ENCODE assay signal across 8 mouse cellular contexts in the genomic region with DNA sequence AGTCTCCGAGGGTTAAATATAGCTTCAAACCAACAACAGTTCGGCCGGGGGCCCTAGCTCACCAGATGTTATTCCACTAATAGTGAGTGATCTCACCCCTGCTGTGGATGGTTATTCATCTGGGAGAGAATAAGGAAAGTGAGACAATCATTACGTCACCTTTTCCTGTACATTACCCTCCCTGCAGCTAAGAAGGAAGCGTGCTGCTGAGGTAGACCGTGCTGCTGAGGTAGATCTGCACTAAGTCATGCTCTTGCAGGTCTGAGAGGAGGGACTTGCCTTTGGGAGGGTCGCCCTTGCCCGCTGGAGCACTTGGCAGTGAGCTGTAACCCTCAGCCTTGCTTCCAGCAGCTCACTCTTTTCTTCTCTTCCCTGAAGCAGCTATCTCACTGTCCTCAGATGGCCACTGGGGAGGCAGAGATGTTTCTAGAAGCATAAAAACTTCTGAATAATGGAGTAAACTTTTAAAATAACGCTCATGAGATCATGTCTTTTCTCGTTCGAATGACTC.
DNase-seq lines count a peak whose midpoint lies in the region; ATAC-seq lines count a peak whose summit lies in the region.

No protein-coding gene starts in this region.

- peaks cover 3% of the 10 kb centered on the region; the same call in 1 of the 2 replicates for H3K4me1 ChIP-seq in limb, embryonic 11.5 days (ENCODE audit: control insufficient read depth, insufficient read depth, low read length)
- H3K4me1 ChIP-seq in limb, embryonic 10.5 days = peaks cover 6% of the 10 kb centered on the region
- peaks cover 7% of the 10 kb centered on the region for H3K4me1 ChIP-seq in embryonic facial prominence, embryonic 10.5 days
- peaks cover 5% of the 10 kb centered on the region; the same call in 1 of the 2 replicates for H3K4me1 ChIP-seq in heart, embryonic 11.5 days (ENCODE audit: control insufficient read depth, insufficient read depth, low read length)

- H3K27ac ChIP-seq in limb, embryonic 11.5 days (replicated peaks; ENCODE audit: low read depth, low read length) = 0 out of 2 replicates have a peak overlapping the region, but pooled peaks have one; percentile 30
- H3K27ac ChIP-seq in limb, embryonic 10.5 days = no peak overlapping the region
- no peak overlapping the region for H3K27ac ChIP-seq in embryonic facial prominence, embryonic 10.5 days (replicated peaks)
- H3K27ac ChIP-seq in heart, embryonic 11.5 days (ENCODE audit: low read depth, low read length) = peak overlapping the region; percentile 85

- no peak overlapping the region for H3K4me3 ChIP-seq in limb, embryonic 11.5 days (ENCODE audit: low read depth, low read length)
- H3K4me3 ChIP-seq in limb, embryonic 10.5 days = no peak overlapping the region
- no peak overlapping the region for H3K4me3 ChIP-seq in embryonic facial prominence, embryonic 10.5 days
- H3K4me3 ChIP-seq in heart, embryonic 11.5 days (ENCODE audit: low read depth, low read length) = no peak overlapping the region

- H3K27me3 ChIP-seq in limb, embryonic 11.5 days (ENCODE audit: control insufficient read depth, insufficient read depth, low read length) = no peaks in the 10 kb centered on the region
- H3K27me3 ChIP-seq in limb, embryonic 10.5 days (ENCODE audit: low read depth, poor library complexity, severe bottlenecking) = no peaks in the 10 kb centered on the region
- no peaks in the 10 kb centered on the region for H3K27me3 ChIP-seq in embryonic facial prominence, embryonic 10.5 days (replicated peaks; ENCODE audit: low read depth, poor library complexity, severe bottlenecking)
- H3K27me3 ChIP-seq in heart, embryonic 11.5 days (ENCODE audit: control insufficient read depth, insufficient read depth, low read length) = no peaks in the 10 kb centered on the region

- no peak overlapping the region for H3K4me2 ChIP-seq in limb, embryonic 11.5 days (ENCODE audit: low read depth, severe bottlenecking)
- peak overlapping the region; percentile 24 for H3K4me2 ChIP-seq in heart, embryonic 11.5 days

- 55% methylated on average over 11 of the region's 11 CpGs for WGBS in limb, embryonic 11.5 days
- 73% methylated on average over 11 of the region's 11 CpGs for WGBS in limb, embryonic 10.5 days
- WGBS in embryonic facial prominence, embryonic 10.5 days = 70% methylated on average over 11 of the region's 11 CpGs
- 35% methylated on average over 11 of the region's 11 CpGs for WGBS in heart, embryonic 11.5 days (ENCODE audit: insufficient replicate concordance)

- intact Hi-C loops in left cerebral cortex, postnatal 14 days (cut with DNase I) = no loop called here

- no peaks in the 10 kb centered on the region for H3K9me3 ChIP-seq in limb, embryonic 11.5 days (ENCODE audit: control insufficient read depth, low read length)
- no peaks in the 10 kb centered on the region for H3K9me3 ChIP-seq in limb, embryonic 10.5 days (replicated peaks)
- no peaks in the 10 kb centered on the region for H3K9me3 ChIP-seq in embryonic facial prominence, embryonic 10.5 days
- no peaks in the 10 kb centered on the region for H3K9me3 ChIP-seq in heart, embryonic 11.5 days (replicated peaks; ENCODE audit: control insufficient read depth, low read length)

- H3K36me3 ChIP-seq in limb, embryonic 11.5 days (ENCODE audit: control insufficient read depth, insufficient read depth, low read length) = no peaks in the 10 kb centered on the region
- H3K36me3 ChIP-seq in limb, embryonic 10.5 days = no peaks in the 10 kb centered on the region
- no peaks in the 10 kb centered on the region for H3K36me3 ChIP-seq in embryonic facial prominence, embryonic 10.5 days (replicated peaks)
- H3K36me3 ChIP-seq in heart, embryonic 11.5 days (ENCODE audit: control insufficient read depth, insufficient read depth, low read length) = no peaks in the 10 kb centered on the region

- no peak overlapping the region for H3K9ac ChIP-seq in limb, embryonic 11.5 days (ENCODE audit: low read length)
- peak overlapping the region; percentile 53; the same call in 1 of the 2 replicates for H3K9ac ChIP-seq in heart, embryonic 11.5 days (ENCODE audit: low read depth, low read length)

- ATAC-seq in limb, embryonic 11.5 days (ENCODE audit: insufficient number of reproducible peaks, low FRiP score, low TSS enrichment, low read depth) = 0 out of 2 replicates have a peak, but pooled peaks have one; percentile 51
- peak; percentile 76 for ATAC-seq in heart, embryonic 11.5 days (replicated peaks; ENCODE audit: insufficient number of reproducible peaks, low FRiP score, low TSS enrichment)

- DNase-seq in limb, embryonic 11.5 days (ENCODE audit: low spot score) = peak; percentile 23
- DNase-seq in limb, embryonic 10.5 days (ENCODE audit: low spot score) = no peak
- peak; percentile 32 for DNase-seq in embryonic facial prominence, embryonic 10.5 days (ENCODE audit: low spot score)
- DNase-seq in left cerebral cortex, postnatal 14 days (ENCODE audit: low spot score in 2 of 2) = peak; percentile 20 to 64
- DNase-seq in skeletal muscle tissue, adult 2 months (ENCODE audit: low read depth, low spot score) = peak; percentile 62
- no peak for DNase-seq in urinary bladder, postnatal 4 days (ENCODE audit: low spot score in 2 of 2)
- no peak for DNase-seq in spleen, postnatal 4 days (ENCODE audit: low spot score in 2 of 2)

Comparison
In these comparisons a context has a peak if more than half of its experiments do, and no peak if none do; other contexts are left out.
1. DNase-seq: peak in limb, embryonic 11.5 days (single experiment), embryonic facial prominence, embryonic 10.5 days (single experiment), left cerebral cortex, postnatal 14 days (2 of 2) and skeletal muscle tissue, adult 2 months (single experiment); none in limb, embryonic 10.5 days (single experiment), urinary bladder, postnatal 4 days (0 of 2) and spleen, postnatal 4 days (0 of 2).
2. H3K27ac ChIP-seq: peak in limb, embryonic 11.5 days (single experiment) and heart, embryonic 11.5 days (single experiment); none in limb, embryonic 10.5 days (single experiment) and embryonic facial prominence, embryonic 10.5 days (single experiment).